ENCODE assay signal across 23 mouse cellular contexts in the genomic region with DNA sequence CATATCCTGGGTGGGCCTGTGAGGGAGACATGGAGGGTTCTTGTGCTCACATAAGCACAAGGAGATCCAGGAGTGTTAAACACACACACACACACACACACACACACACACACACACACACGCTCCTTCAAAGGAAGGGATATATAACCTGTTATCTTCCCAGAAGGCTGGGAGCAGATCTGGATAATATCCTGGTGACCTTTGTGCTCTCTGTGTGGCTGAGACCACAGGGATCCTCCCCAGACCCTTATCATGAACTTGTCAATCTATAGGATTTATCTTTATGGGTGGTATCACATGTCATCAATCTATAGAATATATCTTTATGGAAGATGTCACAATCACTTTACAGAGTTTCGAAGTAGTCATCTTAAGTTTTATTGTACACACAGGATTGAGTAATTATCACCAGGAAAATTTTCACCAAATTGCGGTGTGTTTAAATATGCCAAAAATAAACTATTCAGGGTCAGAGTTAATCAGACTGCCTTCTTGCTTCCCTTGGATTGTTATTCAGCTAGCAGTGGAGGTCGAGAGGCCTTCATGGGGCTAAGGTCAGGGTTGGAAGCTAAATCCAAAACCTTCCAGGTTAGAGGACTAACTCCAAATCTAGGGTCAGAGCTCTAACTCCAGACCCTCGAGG. TPM values are rescaled to one million over a fixed set of nuclear protein-coding genes. Genes with fewer than 3 reads are reported as not detected.
A peak's percentile ranks its signal among the peaks of the same experiment; 100 is the strongest.
DNase-seq lines count a peak whose midpoint lies in the region; ATAC-seq and TF ChIP-seq lines count a peak whose summit lies in the region.
"Had no signal": no experiment of that assay in that cellular context is flagged by ENCODE, and none has a peak within 500 bp of the region (broad histone marks: within the 10 kb centered on the region; RNA-seq: fewer than 3 reads in every experiment).

No protein-coding gene starts in this region.

- 84% methylated on average over 5 of the region's 5 CpGs for WGBS in kidney, embryonic 14.5 days
- 52% methylated on average over 5 of the region's 5 CpGs for WGBS in intestine, embryonic 14.5 days
- WGBS in intestine, embryonic 16.5 days, result 43% methylated on average over 5 of the region's 5 CpGs
- WGBS in small intestine, adult 2 months, result 31% methylated on average over 5 of the region's 5 CpGs

- no peak for TF ChIP-seq CTCF in small intestine, adult 2 months (IDR thresholded peaks at IDR 0.05; ENCODE audit: extremely low read depth, insufficient read length, insufficient replicate concordance, low read depth, low read length)

- no peaks in the 10 kb centered on the region for H3K9me3 ChIP-seq in kidney, embryonic 14.5 days (ENCODE audit: control insufficient read depth, low read length)
- H3K9me3 ChIP-seq in intestine, embryonic 14.5 days (ENCODE audit: control insufficient read depth, low read length), result no peaks in the 10 kb centered on the region
- H3K9me3 ChIP-seq in intestine, embryonic 16.5 days (ENCODE audit: control insufficient read depth, low read length), result no peaks in the 10 kb centered on the region
- H3K9me3 ChIP-seq: embryonic facial prominence, embryonic 10.5 days; embryonic facial prominence, embryonic 12.5 days; forebrain, embryonic 13.5 days; forebrain, embryonic 15.5 days had no signal

- no peak for TF ChIP-seq POLR2A in small intestine, adult 2 months (IDR thresholded peaks at IDR 0.05; ENCODE audit: low read depth, low read length)

- no peak for DNase-seq in kidney, adult 11 months
- DNase-seq in intestine, embryonic 14.5 days (ENCODE audit: low spot score), result no peak
- DNase-seq in cerebellum, adult 11 months, result no peak
- DNase-seq: adrenal gland, adult 2 months; adrenal gland, postnatal 10 days; adrenal gland, postnatal 25 days; B cell, adult 2 months; cerebellum, adult 11-12 months; cerebellum, adult 2 months; cerebellum, adult 9-10 months; cerebellum, postnatal 10 days; cerebellum, postnatal 25 days had no signal

- H3K36me3 ChIP-seq in kidney, embryonic 14.5 days (ENCODE audit: control insufficient read depth, insufficient read depth, low read length), result peaks cover 3% of the 10 kb centered on the region; the same call in 1 of the 2 replicates
- H3K36me3 ChIP-seq in intestine, embryonic 14.5 days (ENCODE audit: control insufficient read depth, insufficient read depth, low read length), result 0 out of 2 replicates have a peak, but pooled peaks cover 4% of the 10 kb centered on the region
- peaks cover 11% of the 10 kb centered on the region for H3K36me3 ChIP-seq in intestine, embryonic 16.5 days (ENCODE audit: control insufficient read depth, insufficient read depth, low read length)
- peaks cover 81% of the 10 kb centered on the region for H3K36me3 ChIP-seq in small intestine, adult 2 months (ENCODE audit: control insufficient read depth, insufficient read depth, low read length)
- H3K36me3 ChIP-seq: embryonic facial prominence, embryonic 10.5 days; forebrain, embryonic 15.5 days; G1E had no signal

- H3K4me2 ChIP-seq in kidney, embryonic 14.5 days (replicated peaks; ENCODE audit: low read depth, low read length), result no peak overlapping the region
- no peak overlapping the region for H3K4me2 ChIP-seq in intestine, embryonic 14.5 days (ENCODE audit: low read length)
- H3K4me2 ChIP-seq in intestine, embryonic 16.5 days (ENCODE audit: low read depth, low read length), result no peak overlapping the region
- H3K4me2 ChIP-seq: embryonic facial prominence, embryonic 12.5 days; forebrain, embryonic 13.5 days; forebrain, embryonic 15.5 days had no signal

- no peaks in the 10 kb centered on the region for H3K4me1 ChIP-seq in kidney, embryonic 14.5 days (ENCODE audit: control insufficient read depth, insufficient read depth, low read length)
- H3K4me1 ChIP-seq in intestine, embryonic 14.5 days (replicated peaks; ENCODE audit: control insufficient read depth, insufficient read depth, low read length), result no peaks in the 10 kb centered on the region
- H3K4me1 ChIP-seq in intestine, embryonic 16.5 days (ENCODE audit: control insufficient read depth, insufficient read depth, low read length), result peaks cover 10% of the 10 kb centered on the region
- H3K4me1 ChIP-seq in small intestine, adult 2 months (ENCODE audit: control insufficient read depth, insufficient read depth, insufficient read length, low read length), result peaks cover 29% of the 10 kb centered on the region
- H3K4me1 ChIP-seq: embryonic facial prominence, embryonic 10.5 days; embryonic facial prominence, embryonic 12.5 days; forebrain, embryonic 13.5 days; forebrain, embryonic 15.5 days had no signal

- no peak overlapping the region for H3K9ac ChIP-seq in kidney, embryonic 14.5 days (ENCODE audit: low read depth, low read length)
- H3K9ac ChIP-seq in intestine, embryonic 14.5 days (ENCODE audit: low read length), result no peak overlapping the region
- no peak overlapping the region; the same call in 1 of the 2 replicates for H3K9ac ChIP-seq in intestine, embryonic 16.5 days (ENCODE audit: low read depth, low read length)
- H3K9ac ChIP-seq: embryonic facial prominence, embryonic 12.5 days; forebrain, embryonic 13.5 days; forebrain, embryonic 15.5 days had no signal

- H3K27ac ChIP-seq in kidney, embryonic 14.5 days (ENCODE audit: low read depth, low read length), result no peak overlapping the region
- H3K27ac ChIP-seq in intestine, embryonic 14.5 days (ENCODE audit: low read depth), result no peak overlapping the region
- peak overlapping the region; percentile 88 for H3K27ac ChIP-seq in intestine, embryonic 16.5 days (ENCODE audit: low read length)
- H3K27ac ChIP-seq in small intestine, adult 2 months (ENCODE audit: insufficient read depth, low read depth, low read length), result peak overlapping the region; percentile 88
- H3K27ac ChIP-seq: embryonic facial prominence, embryonic 10.5 days; embryonic facial prominence, embryonic 12.5 days; forebrain, embryonic 13.5 days; forebrain, embryonic 15.5 days had no signal

- no peaks in the 10 kb centered on the region for H3K27me3 ChIP-seq in kidney, embryonic 14.5 days (ENCODE audit: control insufficient read depth, insufficient read depth, low read length)
- H3K27me3 ChIP-seq in intestine, embryonic 14.5 days (replicated peaks; ENCODE audit: control insufficient read depth, insufficient read depth, low read length), result no peaks in the 10 kb centered on the region
- H3K27me3 ChIP-seq in intestine, embryonic 16.5 days (replicated peaks; ENCODE audit: control insufficient read depth, insufficient read depth, low read length), result no peaks in the 10 kb centered on the region
- H3K27me3 ChIP-seq in small intestine, adult 2 months (ENCODE audit: control insufficient read depth, insufficient read depth, low read length), result no peaks in the 10 kb centered on the region
- H3K27me3 ChIP-seq: CH12.LX; embryonic facial prominence, embryonic 12.5 days; forebrain, embryonic 13.5 days; forebrain, embryonic 15.5 days had no signal

- 0 out of 2 replicates have a peak, but pooled peaks have one; percentile 16 for ATAC-seq in kidney, embryonic 14.5 days (ENCODE audit: low FRiP score, low TSS enrichment)
- ATAC-seq in intestine, embryonic 14.5 days (replicated peaks; ENCODE audit: low FRiP score, low TSS enrichment, low read depth), result peak; percentile 42; the same call in 1 of the 2 replicates
- ATAC-seq in intestine, embryonic 16.5 days, result peak; percentile 91
- no peak for ATAC-seq in frontal cortex, adult (ENCODE audit: low TSS enrichment)
- ATAC-seq: CD4-positive, CD25-positive, alpha-beta regulatory T cell, adult 4 months; forebrain, embryonic 13.5 days; forebrain, embryonic 15.5 days had no signal

- no peak overlapping the region for H3K4me3 ChIP-seq in kidney, embryonic 14.5 days (ENCODE audit: low read length)
- no peak overlapping the region for H3K4me3 ChIP-seq in intestine, embryonic 14.5 days (ENCODE audit: low read depth, low read length)
- no peak overlapping the region for H3K4me3 ChIP-seq in intestine, embryonic 16.5 days (ENCODE audit: low read length)
- no peak overlapping the region for H3K4me3 ChIP-seq in small intestine, adult 2 months (ENCODE audit: low read depth, low read length)
- H3K4me3 ChIP-seq: embryonic facial prominence, embryonic 10.5 days; embryonic facial prominence, embryonic 12.5 days; forebrain, embryonic 13.5 days; forebrain, embryonic 15.5 days had no signal

RNA-seq across cellular contexts. Expression of gene Gmcl1, which starts 19.8 kb away (rescaled TPM):
- polyA plus RNA-seq in kidney, embryonic 14.5 days (2014; fragmentation: Nextera tagmentation; extraction: Ambion mirVana), result 27.0 and 38.3 TPM in 2 replicates
- 28.2 and 31.6 TPM in 2 replicates for polyA plus RNA-seq in intestine, embryonic 14.5 days (2014; fragmentation: Nextera tagmentation; extraction: Ambion mirVana)
- 22.1 and 24.3 TPM in 2 replicates for polyA plus RNA-seq in intestine, embryonic 16.5 days (2015; fragmentation: Nextera tagmentation; extraction: Ambion mirVana)
- 11.7 and 20.5 TPM in 2 replicates for polyA plus RNA-seq in small intestine, adult 2 months (2012; rRNA removed)

RNA-seq across cellular contexts. Expression of gene Anxa4, which starts 40.4 kb away (rescaled TPM):
- polyA plus RNA-seq in kidney, embryonic 14.5 days (2014; fragmentation: Nextera tagmentation; extraction: Ambion mirVana), result 28.1 and 34.7 TPM in 2 replicates
- polyA plus RNA-seq in intestine, embryonic 14.5 days (2014; fragmentation: Nextera tagmentation; extraction: Ambion mirVana), result 166 and 167 TPM in 2 replicates
- 538 and 653 TPM in 2 replicates for polyA plus RNA-seq in intestine, embryonic 16.5 days (2015; fragmentation: Nextera tagmentation; extraction: Ambion mirVana)
- 89.9 and 634 TPM in 2 replicates for polyA plus RNA-seq in small intestine, adult 2 months (2012; rRNA removed)

Comparison
In these comparisons a context has a peak if more than half of its experiments do, and no peak if none do; other contexts are left out.
1. H3K27ac ChIP-seq: peak in intestine, embryonic 16.5 days (single experiment) and small intestine, adult 2 months (single experiment); none in kidney, embryonic 14.5 days (single experiment) and intestine, embryonic 14.5 days (single experiment).